Mouse (Mus musculus) neural tube, embryonic 11.5 days (tissue): Measurements from ENCODE around the gene Tmc8. TPM values are rescaled to one million over a fixed set of nuclear protein-coding genes. Genes with fewer than 3 reads are reported as not detected.
"Not testable (repeated sequence)": the region's sequence is repeated elsewhere in the genome, so short reads cannot be mapped to it uniquely, and the experiment has no call there.

ENCODE experiments used
- ATAC-seq: fragments of 200-750 bp; cut with Nextera tagmentation; 2 replicates; pipeline ENCODE4 v1.8.0; 2017; ENCODE audit warnings: moderate number of reproducible peaks, mild to moderate bottlenecking, moderate TSS enrichment, moderate library complexity; ENCODE audit not compliant: insufficient read depth, low FRiP score, low TSS enrichment
- DNase-seq: peaks from one replicate; pipeline ENCODE4 v3.0.0-alpha.2; 2015; ENCODE audit warnings: low spot score
- H3K27ac ChIP-seq: fragments of 300-500 bp; sonication (generic); 2 replicates; pipeline ENCODE4 v1.5.1; 2014; ENCODE audit warnings: low read depth, mild to moderate bottlenecking, low read length
- H3K27me3 ChIP-seq: fragments of 300-500 bp; sonication (generic); 2 replicates; pipeline ENCODE4 v1.6.1; 2014; ENCODE audit warnings: mild to moderate bottlenecking, low read length, mixed read lengths; ENCODE audit not compliant: control insufficient read depth, insufficient read depth
- H3K36me3 ChIP-seq: fragments of 300-500 bp; sonication (generic); 2 replicates; pipeline ENCODE4 v1.6.1; 2014; ENCODE audit warnings: mild to moderate bottlenecking, low read length, moderate library complexity, mixed read lengths; ENCODE audit not compliant: control insufficient read depth, insufficient read depth
- H3K4me1 ChIP-seq: fragments of 300-500 bp; sonication (generic); 2 replicates; pipeline ENCODE4 v1.6.1; 2014; ENCODE audit warnings: low read length, mixed read lengths; ENCODE audit not compliant: control insufficient read depth, insufficient read depth
- H3K4me2 ChIP-seq: fragments of 300-500 bp; sonication (generic); 2 replicates; pipeline ENCODE4 v1.6.1; 2014; ENCODE audit warnings: low read depth, mild to moderate bottlenecking, moderate library complexity
- H3K4me3 ChIP-seq: fragments of 300-500 bp; sonication (generic); 2 replicates; pipeline ENCODE4 v1.5.1; 2014; ENCODE audit warnings: low read depth, low read length
- H3K9ac ChIP-seq: fragments of 300-500 bp; sonication (generic); 2 replicates; pipeline ENCODE4 v1.6.1; 2014; ENCODE audit warnings: mild to moderate bottlenecking, low read length
- H3K9me3 ChIP-seq: fragments of 300-500 bp; sonication (generic); 2 replicates; pipeline ENCODE4 v1.6.1; 2016; ENCODE audit warnings: low read length; ENCODE audit not compliant: control insufficient read depth
- WGBS: fragments of 180-500 bp; shearing (Covaris S2); extraction: QIAGEN DNeasy Blood & Tissue Kit; methylation state at CpG from one replicate; pipeline ENCODE4 v1.1.7; 2014; 5-methylcytosine and 5-hydroxymethylcytosine counted together
- polyA plus RNA-seq: library from polyadenylated mRNA; unstranded; fragments of >200 nt; fragmentation: Nextera tagmentation; extraction: Ambion mirVana; gene quantifications from 2 replicates; pipeline ENCODE4 v1.2.1, GENCODE M21; 2014

Tmc8 gene
- polyA plus RNA-seq, 1 experiment from 2014 or later, result 1.8 TPM

GRCm38 (mm10) chr11:117783089-117783488 is 1.2 kb downstream of the Tmc8 start:
- no peaks in the 10 kb centered on the region for H3K9me3 ChIP-seq
- H3K36me3 ChIP-seq, result no peaks in the 10 kb centered on the region
- H3K9ac ChIP-seq, result peak overlapping the region; percentile 54
- H3K4me2 ChIP-seq, result peak overlapping the region; percentile 50
- DNase-seq (peak; percentile 79), ATAC-seq (no peak; the same call in 1 of the 2 replicates)
- H3K4me1 ChIP-seq, result peaks cover 29% of the 10 kb centered on the region
- peaks cover 15% of the 10 kb centered on the region for H3K27me3 ChIP-seq
- WGBS, result 5% methylated on average over 31 of the region's 31 CpGs
- H3K4me3 ChIP-seq, result peak overlapping the region; percentile 29
- H3K27ac ChIP-seq, result no peak overlapping the region

GRCm38 (mm10) chr11:117783683-117784309 is 1.9 kb downstream of the Tmc8 start:
- peak overlapping the region; percentile 29 for H3K4me3 ChIP-seq
- DNase-seq (no peak), ATAC-seq (no peak)
- H3K4me1 ChIP-seq, result peaks cover 28% of the 10 kb centered on the region
- peaks cover 15% of the 10 kb centered on the region for H3K27me3 ChIP-seq
- no peaks in the 10 kb centered on the region for H3K36me3 ChIP-seq
- peak overlapping the region; percentile 50 for H3K4me2 ChIP-seq
- H3K27ac ChIP-seq, result no peak overlapping the region
- no peaks in the 10 kb centered on the region for H3K9me3 ChIP-seq
- WGBS, result 29% methylated on average over 10 of the region's 10 CpGs
- 0 out of 2 replicates have a peak overlapping the region, but pooled peaks have one; percentile 54 for H3K9ac ChIP-seq

- Histone ChIP-seq H3K27me3 (peaks cover 15% of the 10 kb centered on the region), H3K4me1 (peaks cover 3% of the 10 kb centered on the region; the same call in 1 of the 2 replicates), H3K4me2 (no peak overlapping the region), H3K27ac (no peak overlapping the region), H3K4me3 (no peak overlapping the region), H3K36me3 (no peaks in the 10 kb centered on the region), H3K9ac (no peak overlapping the region), H3K9me3 (no peaks in the 10 kb centered on the region)
- ATAC-seq, result no peak
- WGBS, result 6% methylated on average over 10 of the region's 10 CpGs
- DNase-seq, result peak; percentile 69
Measured at GRCm38 (mm10) chr11:117786294-117786693, 4.4 kb downstream of the Tmc8 start.

- H3K4me2 ChIP-seq, H3K9ac ChIP-seq, DNase-seq, H3K4me3 ChIP-seq, H3K27me3 ChIP-seq, H3K27ac ChIP-seq, ATAC-seq, H3K9me3 ChIP-seq, H3K4me1 ChIP-seq, H3K36me3 ChIP-seq: not testable (repeated sequence)
- 84% methylated on average over 7 of the region's 7 CpGs for WGBS
Measured at GRCm38 (mm10) chr11:117788481-117788880, 6.6 kb downstream of the Tmc8 start.

GRCm38 (mm10) chr11:117790286-117790685 is 8.4 kb downstream of the Tmc8 start:
- DNase-seq, result peak; percentile 64
- WGBS, result 4% methylated on average over 14 of the region's 14 CpGs
- Histone ChIP-seq H3K36me3 (no peaks in the 10 kb centered on the region), H3K4me3 (no peak overlapping the region), H3K27ac (no peak overlapping the region), H3K9ac (no peak overlapping the region), H3K9me3 (no peaks in the 10 kb centered on the region), H3K27me3 (0 out of 2 replicates have a peak, but pooled peaks cover 4% of the 10 kb centered on the region), H3K4me2 (peak overlapping the region; percentile 14; the same call in 1 of the 2 replicates), H3K4me1 (no peaks in the 10 kb centered on the region)
- peak; percentile 20; the same call in 1 of the 2 replicates for ATAC-seq

- no peaks in the 10 kb centered on the region for H3K9me3 ChIP-seq
- no peak overlapping the region for H3K4me3 ChIP-seq
- ATAC-seq (0 out of 2 replicates have a peak, but pooled peaks have one; percentile 27), DNase-seq (no peak)
- no peak overlapping the region for H3K27ac ChIP-seq
- peak overlapping the region; percentile 14; the same call in 1 of the 2 replicates for H3K4me2 ChIP-seq
- 0 out of 2 replicates have a peak, but pooled peaks cover 4% of the 10 kb centered on the region for H3K27me3 ChIP-seq
- H3K4me1 ChIP-seq, result no peaks in the 10 kb centered on the region
- WGBS, result 32% methylated on average over 22 of the region's 23 CpGs
- no peak overlapping the region for H3K9ac ChIP-seq
- no peaks in the 10 kb centered on the region for H3K36me3 ChIP-seq
Measured at GRCm38 (mm10) chr11:117790703-117791440, 9.0 kb downstream of the Tmc8 start.

- Histone ChIP-seq H3K27me3 (0 out of 2 replicates have a peak, but pooled peaks cover 4% of the 10 kb centered on the region), H3K4me1 (no peaks in the 10 kb centered on the region), H3K9ac (no peak overlapping the region), H3K36me3 (no peaks in the 10 kb centered on the region), H3K9me3 (no peaks in the 10 kb centered on the region), H3K27ac (no peak overlapping the region), H3K4me3 (no peak overlapping the region), H3K4me2 (no peak overlapping the region)
- DNase-seq (no peak), ATAC-seq (no peak)
- WGBS, result 83% methylated on average over 9 of the region's 9 CpGs
Measured at GRCm38 (mm10) chr11:117791441-117791761, 9.5 kb downstream of the Tmc8 start.

GRCm38 (mm10) chr11:117792281-117792888 is 10.5 kb downstream of the Tmc8 start:
- Histone ChIP-seq H3K36me3 (no peaks in the 10 kb centered on the region), H3K27me3 (0 out of 2 replicates have a peak, but pooled peaks cover 4% of the 10 kb centered on the region), H3K4me3 (no peak overlapping the region), H3K9ac (no peak overlapping the region), H3K9me3 (no peaks in the 10 kb centered on the region), H3K4me2 (peak overlapping the region; percentile 20; the same call in 1 of the 2 replicates), H3K27ac (no peak overlapping the region), H3K4me1 (no peaks in the 10 kb centered on the region)
- ATAC-seq (no peak), DNase-seq (no peak)
- 6% methylated on average over 22 of the region's 22 CpGs for WGBS
